Mouse (Mus musculus) C2C12 (cell line): ENCODE data around the gene Scn4a. TPM values are rescaled to one million over a fixed set of nuclear protein-coding genes. Genes with fewer than 3 reads are reported as not detected.
"Not testable (repeated sequence)": the region's sequence is repeated elsewhere in the genome, so short reads cannot be mapped to it uniquely, and the experiment has no call there.

Experiments used
- H3K27me3 ChIP-seq: one replicate; pipeline ENCODE4 v1.6.1; 2011; ENCODE audit not compliant: control insufficient read depth, insufficient read depth, insufficient read length
- H3K36me3 ChIP-seq: one replicate; pipeline ENCODE4 v1.6.1; 2011; ENCODE audit not compliant: control insufficient read depth, insufficient read depth
- H3K4me3 ChIP-seq: one replicate; pipeline ENCODE4 v1.5.1; 2011; ENCODE audit warnings: mild to moderate bottlenecking, control low read depth; ENCODE audit not compliant: poor library complexity, insufficient read depth, severe bottlenecking
- H3K79me2 ChIP-seq: one replicate; pipeline ENCODE4 v1.6.1; 2011; ENCODE audit not compliant: control insufficient read depth, insufficient read depth
- H3K79me3 ChIP-seq: one replicate; pipeline ENCODE4 v1.6.1; 2011; ENCODE audit warnings: low read depth, control low read depth
- H3ac ChIP-seq: one replicate; pipeline ENCODE3; 2011; ENCODE audit warnings: low read depth; ENCODE audit not compliant: control insufficient read depth, insufficient read length
- CEBPB ChIP-seq: IDR thresholded peaks from one replicate; pipeline ENCODE4 v1.6.1; 2011; ENCODE audit warnings: low read depth, mild to moderate bottlenecking, control low read depth, moderate library complexity
- CTCF ChIP-seq: IDR thresholded peaks from one replicate; pipeline ENCODE4 v1.5.1; 2011; ENCODE audit not compliant: control insufficient read depth, insufficient read depth, insufficient read length
- FOSL1 ChIP-seq: IDR thresholded peaks from one replicate; pipeline ENCODE4 v1.8.0; 2011; ENCODE audit warnings: mild to moderate bottlenecking, low read length; ENCODE audit not compliant: poor library complexity, insufficient read depth, severe bottlenecking
- MAX ChIP-seq: IDR thresholded peaks from one replicate; pipeline ENCODE4 v1.6.1; 2011; ENCODE audit warnings: mild to moderate bottlenecking, control low read depth
- MYOD1 ChIP-seq: IDR thresholded peaks from one replicate; pipeline ENCODE4 v1.6.1; 2011; ENCODE audit warnings: low read depth; ENCODE audit not compliant: control insufficient read depth, insufficient read length
- MYOG ChIP-seq: IDR thresholded peaks from one replicate; pipeline ENCODE4 v1.6.1; 2011; ENCODE audit not compliant: control insufficient read depth, insufficient read length; ENCODE audit errors: extremely low read depth
- USF1 ChIP-seq: IDR thresholded peaks from one replicate; pipeline ENCODE4 v1.6.1; 2011; ENCODE audit warnings: low read depth, mild to moderate bottlenecking, control low read depth, moderate library complexity
- long read RNA-seq, 2 experiments: library from polyadenylated mRNA; unstranded; transcript quantifications; one replicate each; pipeline ENCODE4 v2.0.0; 2019 to 2020
- polyA plus RNA-seq: library from polyadenylated mRNA; unstranded; fragments of >200 nt; fragmentation: generic; extraction: Trizol; gene quantifications from one replicate; pipeline ENCODE4 v1.2.1, GENCODE M21; 2012; ENCODE audit warnings: missing spikeins

Scn4a gene
- 0.02 TPM for polyA plus RNA-seq
- long read RNA-seq, experiment 1 = 0 reads
- long read RNA-seq, experiment 2 = 0 reads

DNA sequence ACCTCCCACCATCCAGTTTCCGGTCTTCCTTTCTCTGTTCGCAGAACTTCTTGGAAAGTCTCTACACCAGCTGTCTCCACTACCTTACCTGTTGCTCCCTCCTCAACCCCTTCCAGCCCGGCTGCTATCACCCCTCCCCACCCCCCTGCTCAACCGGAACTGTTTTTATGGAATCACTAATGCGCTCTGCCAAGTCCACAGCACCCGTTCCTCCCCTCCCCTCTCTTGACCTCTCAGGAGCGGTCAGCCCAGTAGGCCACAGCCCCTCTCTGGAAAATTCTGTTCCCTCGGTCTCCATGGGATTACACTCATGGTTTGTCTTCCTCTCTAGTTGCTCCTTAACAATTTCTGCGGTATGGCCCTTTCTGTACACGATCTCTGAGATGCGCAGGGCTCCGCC is at the start of gene Scn4a:
Gene Scn4a (minus strand): TSS at position 101 of the 400 bp plus-strand sequence.
- H3K27me3 ChIP-seq = peaks cover 12% of the 10 kb centered on the region
- no peak for TF ChIP-seq MAX
- TF ChIP-seq CEBPB = no peak
- TF ChIP-seq MYOG = no peak
- no peak for TF ChIP-seq USF1
- no peak for TF ChIP-seq MYOD1
- TF ChIP-seq FOSL1 = no peak
- no peak for TF ChIP-seq CTCF
- no peak within 1 kb of the TSS for H3ac ChIP-seq

DNA sequence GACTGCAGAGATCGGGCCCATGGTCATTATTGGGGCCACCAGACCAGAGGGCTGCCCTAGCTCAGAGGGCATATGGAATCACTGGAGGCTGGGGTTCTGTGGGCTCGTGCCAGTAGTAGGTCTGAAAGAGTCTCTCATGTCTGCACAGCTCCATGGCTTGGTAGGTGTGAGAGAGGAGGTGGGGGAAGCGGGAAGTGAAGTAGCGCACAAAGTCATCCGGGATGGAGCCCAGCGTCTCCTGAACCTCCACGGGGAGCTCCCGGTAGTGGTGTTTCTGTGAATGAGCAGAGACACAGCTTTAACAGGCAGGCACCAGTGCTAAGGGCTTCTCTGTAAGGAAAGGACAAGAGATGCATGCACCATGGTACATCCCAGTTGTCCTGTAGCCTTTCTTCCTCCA is 45.4 kb upstream of the Scn4a start:
- Histone ChIP-seq H3K4me3 (no peak overlapping the region), H3K79me2 (no peaks in the 10 kb centered on the region), H3ac (no peak overlapping the region), H3K36me3 (peaks cover 61% of the 10 kb centered on the region), H3K27me3 (no peaks in the 10 kb centered on the region), H3K79me3 (no peaks in the 10 kb centered on the region)
- no peak for TF ChIP-seq MAX
- no peak for TF ChIP-seq MYOG
- no peak for TF ChIP-seq MYOD1
- TF ChIP-seq CTCF = no peak
- no peak for TF ChIP-seq USF1
- TF ChIP-seq CEBPB = no peak
- no peak for TF ChIP-seq FOSL1

More for the DNA sequence above, at the start of gene Scn4a:
- Histone ChIP-seq H3K79me2 (no peaks in the 10 kb centered on the region), H3K4me3 (no peak within 1 kb of the TSS), H3K79me3 (no peaks in the 10 kb centered on the region), H3K36me3 (no peaks in the 10 kb centered on the region)

DNA sequence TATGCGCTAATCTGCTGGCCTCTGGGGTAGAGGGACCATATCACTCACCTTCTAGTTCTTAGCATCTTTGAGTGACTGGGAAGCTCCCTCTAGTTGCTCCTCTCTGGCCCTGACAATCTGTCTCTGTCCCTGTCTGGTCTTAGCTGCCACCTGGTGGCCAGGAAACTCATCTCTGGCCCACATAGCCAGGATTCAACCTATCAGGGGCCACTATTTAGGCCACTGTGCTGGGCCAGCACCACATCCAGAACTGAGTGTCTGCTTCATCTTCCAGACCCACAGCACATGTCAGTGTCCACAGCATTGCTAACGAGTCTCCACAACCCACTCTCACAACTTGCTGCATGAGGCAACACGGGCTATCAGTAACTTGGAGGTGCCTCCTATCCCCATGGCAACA is 44.6 kb upstream of the Scn4a start:
- no peaks in the 10 kb centered on the region for H3K27me3 ChIP-seq
- TF ChIP-seq MYOG (no peak), USF1 (no peak), CEBPB (no peak), MAX (no peak), FOSL1 (no peak), CTCF (no peak), MYOD1 (no peak)
- no peaks in the 10 kb centered on the region for H3K79me3 ChIP-seq
- H3K79me2 ChIP-seq = no peaks in the 10 kb centered on the region
- H3K36me3 ChIP-seq = peaks cover 53% of the 10 kb centered on the region
- H3K4me3 ChIP-seq = no peak overlapping the region
- H3ac ChIP-seq = no peak overlapping the region

DNA sequence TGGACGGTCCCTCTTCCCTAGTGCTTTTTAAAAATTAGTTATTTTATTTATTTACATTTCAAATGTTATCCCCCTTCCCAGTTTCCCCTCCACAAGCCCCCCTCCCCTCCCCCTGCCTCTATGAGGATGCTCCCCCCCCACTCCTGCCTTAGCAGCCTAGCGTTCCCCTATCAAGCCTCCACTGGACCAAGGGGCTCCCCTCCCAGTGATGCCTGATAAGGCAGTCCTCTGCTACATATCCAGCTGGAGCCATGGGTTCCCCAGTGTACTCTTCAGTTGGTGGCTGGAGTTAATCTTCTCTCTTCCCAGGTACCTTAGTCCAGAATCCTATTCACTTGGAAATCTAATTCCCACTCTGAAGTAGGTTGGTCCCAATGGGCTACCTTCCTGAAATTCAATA is 41.0 kb upstream of the Scn4a start:
- H3K79me2 ChIP-seq, H3K4me3 ChIP-seq, H3ac ChIP-seq, H3K27me3 ChIP-seq, H3K79me3 ChIP-seq: not testable (repeated sequence)
- H3K36me3 ChIP-seq = peaks cover 21% of the 10 kb centered on the region

DNA sequence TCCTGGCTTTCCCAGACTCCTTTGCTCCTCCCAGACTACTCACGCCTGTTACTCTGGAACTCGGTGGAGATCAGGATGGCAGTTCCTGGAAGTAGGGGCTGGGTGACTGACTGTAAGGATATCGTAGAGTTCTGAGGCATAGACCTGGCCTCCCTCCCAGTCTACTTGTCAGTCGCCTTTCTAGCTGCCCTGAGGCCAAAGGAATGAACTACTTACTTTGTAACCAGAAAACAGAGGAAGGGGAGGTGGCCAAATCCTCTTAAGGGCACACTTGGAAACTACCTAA is 40.2 kb upstream of the Scn4a start:
- Histone ChIP-seq H3ac (no peak overlapping the region), H3K36me3 (peaks cover 13% of the 10 kb centered on the region), H3K27me3 (no peaks in the 10 kb centered on the region), H3K79me3 (no peaks in the 10 kb centered on the region), H3K4me3 (no peak overlapping the region), H3K79me2 (no peaks in the 10 kb centered on the region)
- TF ChIP-seq MYOG (no peak), CTCF (no peak), USF1 (no peak), CEBPB (no peak), MYOD1 (no peak), FOSL1 (no peak), MAX (no peak)

DNA sequence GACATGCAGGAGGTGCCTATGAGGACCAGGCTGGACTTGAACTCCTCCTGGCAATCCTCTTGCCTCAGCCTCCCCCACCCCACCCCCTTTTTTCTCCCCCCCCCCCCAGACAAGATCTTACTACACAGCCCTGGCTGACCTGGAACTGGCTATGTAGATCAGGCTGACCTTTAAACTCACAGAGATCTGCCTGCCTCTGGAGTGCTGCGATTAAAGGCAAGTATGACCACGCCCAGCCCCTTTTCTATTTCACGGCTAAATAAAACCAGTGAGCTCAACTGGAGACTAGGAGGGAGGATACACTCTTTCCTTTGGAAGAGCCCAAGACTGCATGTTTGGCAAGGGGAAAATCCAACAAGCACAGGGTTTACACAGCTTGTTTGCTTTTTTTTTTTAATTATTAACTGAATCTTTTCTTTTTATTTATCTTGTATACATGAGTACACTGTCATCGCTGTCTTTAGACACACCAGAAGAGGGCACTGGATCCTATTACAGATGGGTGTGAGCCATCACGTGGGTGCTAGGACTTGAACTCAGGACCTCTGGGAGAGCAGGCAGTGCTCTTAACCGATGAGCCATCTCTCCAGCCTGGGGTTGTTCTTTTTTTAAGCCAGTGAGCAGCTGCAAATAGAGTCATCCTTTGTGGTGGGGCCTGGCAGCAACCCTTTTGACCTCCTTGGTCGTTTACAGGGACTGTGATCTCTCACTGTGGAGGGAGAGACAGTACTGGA is 39.7 kb upstream of the Scn4a start:
- no peak overlapping the region for H3K4me3 ChIP-seq
- TF ChIP-seq MAX (no peak), CEBPB (no peak), USF1 (peak; percentile 27)
- no peaks in the 10 kb centered on the region for H3K27me3 ChIP-seq
- H3K36me3 ChIP-seq = peaks cover 8% of the 10 kb centered on the region
- H3K79me2 ChIP-seq = no peaks in the 10 kb centered on the region
- H3ac ChIP-seq = no peak overlapping the region
- H3K79me3 ChIP-seq = no peaks in the 10 kb centered on the region
